Mouse (Mus musculus): ENCODE measurements at regions not wholly inside any gene's neighbourhood (a gene's known extent, or its start where the extent isn't known, plus 50 kb on each side); places are given as distances from the start of the nearest gene placed in this dataset.
"Not testable (repeated sequence)": the region's sequence is repeated elsewhere in the genome, so short reads cannot be mapped to it uniquely, and the experiment has no call there.

GRCm38 (mm10) chr14:46604886-46605531, 155.3 kb upstream of the Cdkn3 start:
- intact Hi-C loops (cut with DNase I) = no loop called here

GRCm38 (mm10) chr14:46604156-46604885, 156.0 kb upstream of the Cdkn3 start:
- intact Hi-C loops (cut with DNase I) = no loop called here
- no peak for DNase-seq

More at GRCm38 (mm10) chr14:46604886-46605531, 155.3 kb upstream of the Cdkn3 start:
- DNase-seq = no peak

DNA sequence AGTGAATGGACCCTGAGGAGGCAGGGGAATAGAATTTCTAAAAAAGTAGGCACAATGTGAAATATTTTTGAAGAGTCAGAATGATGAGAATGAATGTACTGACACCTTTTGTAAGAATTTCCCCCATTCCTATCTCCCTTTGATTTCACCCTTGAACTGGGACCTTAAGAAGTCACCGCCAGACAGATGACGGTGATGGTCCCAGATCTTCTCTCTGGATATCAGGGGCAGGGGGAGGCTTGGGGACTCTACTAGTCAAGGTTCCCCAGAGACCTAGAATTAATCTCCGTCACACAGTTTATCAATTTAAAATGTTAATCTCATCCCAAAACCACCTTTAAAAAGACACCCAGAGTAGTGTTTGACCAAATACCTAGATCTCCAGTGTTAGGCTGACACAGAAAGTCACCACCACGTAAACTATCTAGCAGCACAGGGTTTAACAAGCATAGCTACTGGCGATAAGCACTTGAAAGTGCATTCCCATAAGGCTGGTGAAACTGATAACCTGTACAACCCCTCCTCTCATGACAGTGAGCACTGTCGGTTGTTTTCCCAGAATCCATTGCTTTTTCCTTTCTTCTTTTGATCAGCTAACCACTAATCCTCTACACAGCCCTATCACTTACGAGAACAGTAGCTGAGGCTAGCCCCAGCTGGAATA, 163.5 kb upstream of the Cdkn3 start:
- DNase-seq = no peak
- intact Hi-C loops (cut with DNase I) = no loop called here

- intact Hi-C loops (cut with DNase I) = no loop called here
- DNase-seq = no peak
Observed at GRCm38 (mm10) chr14:46594151-46594550, 166.2 kb upstream of the Cdkn3 start.

DNA sequence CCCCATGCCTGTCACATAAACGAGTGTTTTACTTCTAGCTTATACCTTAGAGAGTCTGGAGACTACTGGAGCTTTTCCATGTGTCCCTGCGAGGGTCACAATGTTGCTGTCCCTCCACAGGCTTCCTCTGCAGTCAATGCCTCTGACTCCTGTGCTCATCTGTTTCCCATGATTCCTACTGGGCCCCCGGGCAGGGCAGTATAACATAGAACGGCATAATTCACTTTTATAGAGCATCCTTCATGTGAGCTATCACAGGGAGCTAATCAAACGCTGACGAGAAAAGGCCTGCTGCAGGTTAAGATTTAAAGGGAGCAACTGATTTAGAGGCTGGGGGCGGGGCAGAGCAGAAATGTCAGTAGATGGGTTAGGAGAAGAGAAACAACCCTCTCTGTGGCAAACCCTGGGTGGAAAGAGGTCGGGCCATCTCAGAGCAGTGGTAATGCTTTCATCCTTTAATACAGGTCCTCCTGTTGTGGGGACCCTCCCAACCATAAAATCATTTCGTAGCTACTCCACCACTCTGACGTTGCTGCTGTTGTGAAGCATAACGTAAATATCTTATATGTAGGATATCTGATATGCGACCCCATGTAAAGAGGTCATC, 168.5 kb upstream of the Cdkn3 start:
- no peak for DNase-seq
- intact Hi-C loops (cut with DNase I) = no loop called here

- intact Hi-C loops (cut with DNase I) = no loop called here
Observed at GRCm38 (mm10) chr14:46591211-46591610, 169.1 kb upstream of the Cdkn3 start.

DNA sequence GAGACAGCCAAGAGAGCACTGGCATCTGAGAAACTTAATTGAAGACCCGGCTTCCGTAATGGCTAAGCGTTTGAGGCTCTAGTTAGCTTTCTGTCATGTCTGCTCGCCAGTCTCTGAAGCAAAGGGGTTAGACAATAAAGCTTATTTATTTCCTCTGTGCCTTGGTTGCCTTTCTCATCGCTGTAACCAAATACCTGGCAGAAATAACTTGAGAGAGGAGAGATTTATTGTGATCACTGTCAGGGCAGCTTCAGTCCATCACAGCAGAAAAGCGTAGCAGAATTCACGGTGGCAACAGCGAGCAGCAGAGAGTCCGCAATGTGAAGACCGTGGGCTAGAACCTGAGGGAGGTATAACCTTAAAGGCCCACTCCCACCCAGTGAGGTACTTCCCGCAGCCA, 174.2 kb upstream of the Cdkn3 start:
- no peak for DNase-seq
- intact Hi-C loops (cut with DNase I) = no loop called here

More at GRCm38 (mm10) chr14:46591211-46591610, 169.1 kb upstream of the Cdkn3 start:
- DNase-seq = no peak

DNA sequence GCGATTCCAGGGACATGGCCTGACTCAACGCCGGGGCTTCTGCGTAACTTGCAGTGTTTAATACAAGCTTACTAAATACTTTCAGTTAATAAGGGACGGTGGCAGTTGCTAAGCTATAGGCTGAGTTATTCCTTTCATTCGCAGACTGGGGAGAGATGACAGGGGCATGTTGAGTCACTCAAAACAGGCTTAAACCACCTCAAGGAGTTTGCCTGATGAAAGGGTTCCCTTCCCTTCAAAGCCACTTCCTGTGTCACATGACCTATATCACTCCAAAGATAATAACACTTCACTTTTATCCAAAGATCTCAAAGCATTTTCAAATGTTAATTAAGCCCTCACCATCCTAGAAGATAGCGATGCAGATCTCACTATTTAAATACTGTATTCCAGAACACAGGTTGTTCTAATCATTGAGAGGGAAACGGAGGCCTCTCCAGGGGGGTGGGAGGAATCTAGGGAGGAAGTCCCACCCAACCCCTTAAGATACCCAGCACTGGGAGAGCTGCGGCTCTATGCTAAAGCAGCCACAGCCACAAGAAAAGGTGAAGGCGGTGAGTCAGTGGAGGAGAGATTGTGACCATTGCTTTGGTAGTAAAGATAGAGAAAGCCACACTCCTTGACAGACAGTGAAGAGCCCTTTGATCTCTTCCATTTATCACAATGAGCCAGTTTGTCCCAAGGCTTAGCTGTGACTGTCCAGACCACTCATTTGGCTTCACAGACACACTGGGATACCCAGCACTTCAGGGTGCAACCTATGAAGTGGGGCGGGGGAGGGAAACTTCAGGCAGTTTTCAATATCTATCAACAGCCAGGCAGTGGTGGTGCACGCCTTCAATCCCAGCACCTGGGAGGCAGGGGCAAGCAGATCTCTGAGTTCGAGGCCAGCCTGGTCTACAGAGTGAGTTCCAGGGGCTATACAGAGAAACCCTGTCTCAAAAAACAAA, 182.0 kb upstream of the Cdkn3 start:
- intact Hi-C loops (cut with DNase I) = no loop called here
- no peak for DNase-seq

DNA sequence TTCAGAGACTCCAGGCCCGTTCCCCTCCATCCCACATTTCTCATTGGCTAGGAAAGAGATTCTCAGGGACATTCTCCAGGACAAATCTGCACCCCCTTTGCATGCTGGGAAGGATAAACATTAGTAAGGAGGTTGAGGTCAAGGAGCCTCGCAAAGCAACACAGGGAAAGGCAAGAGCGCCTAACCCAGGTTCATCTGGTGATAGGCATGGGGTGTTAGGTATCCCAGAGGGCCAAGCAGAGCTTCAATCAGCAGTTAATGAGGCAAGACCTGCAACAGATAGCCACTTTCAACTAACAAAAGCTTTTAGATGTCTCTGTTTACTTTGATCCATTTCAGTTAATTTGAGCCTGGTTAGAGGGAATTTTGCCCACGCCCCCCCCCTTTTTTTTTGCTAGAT, 184.5 kb upstream of the Cdkn3 start:
- intact Hi-C loops (cut with DNase I) = no loop called here
- no peak for DNase-seq

DNA sequence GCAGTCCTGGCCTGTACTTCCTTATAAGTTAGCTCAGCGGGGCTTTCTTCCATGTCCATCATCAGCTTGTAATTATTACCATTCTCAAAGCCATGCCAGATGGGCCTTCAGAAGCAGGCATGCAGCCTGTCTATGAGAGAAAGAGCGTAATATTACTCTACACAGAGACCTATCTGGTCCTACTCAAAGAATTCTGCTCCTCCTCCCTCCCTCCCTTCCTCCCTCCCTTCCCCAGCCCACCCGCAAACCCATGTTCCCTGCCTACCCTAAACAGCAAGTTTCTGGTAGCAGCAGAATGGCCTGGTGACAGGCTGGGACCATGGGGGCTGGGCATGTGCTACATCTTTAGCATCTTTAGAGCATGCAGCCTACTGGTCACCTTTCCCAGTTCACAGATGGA, 184.9 kb upstream of the Cdkn3 start:
- DNase-seq = no peak
- intact Hi-C loops (cut with DNase I) = no loop called here

DNA sequence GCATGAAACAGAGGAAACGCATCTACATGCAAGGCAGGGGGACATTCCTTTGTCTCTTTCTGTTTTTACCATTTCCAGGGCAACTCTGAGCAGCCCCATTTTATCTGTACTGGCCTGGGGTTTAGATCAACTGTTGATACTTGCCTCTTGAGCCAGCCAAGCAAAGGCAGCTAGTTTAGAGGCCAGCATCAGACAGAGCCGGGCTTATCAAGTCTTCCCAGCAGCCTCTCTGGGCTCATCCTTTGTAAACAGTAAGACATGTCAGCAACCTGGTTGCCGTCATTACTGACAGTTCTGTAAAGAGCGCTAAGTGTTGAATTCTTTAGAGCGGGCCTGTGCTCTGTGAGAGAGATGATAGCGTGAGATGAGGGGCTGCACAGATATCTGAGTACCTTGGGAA, 182.9 kb upstream of the Bmp4 start:
- DNase-seq = no peak
- intact Hi-C loops (cut with DNase I) = no loop called here

DNA sequence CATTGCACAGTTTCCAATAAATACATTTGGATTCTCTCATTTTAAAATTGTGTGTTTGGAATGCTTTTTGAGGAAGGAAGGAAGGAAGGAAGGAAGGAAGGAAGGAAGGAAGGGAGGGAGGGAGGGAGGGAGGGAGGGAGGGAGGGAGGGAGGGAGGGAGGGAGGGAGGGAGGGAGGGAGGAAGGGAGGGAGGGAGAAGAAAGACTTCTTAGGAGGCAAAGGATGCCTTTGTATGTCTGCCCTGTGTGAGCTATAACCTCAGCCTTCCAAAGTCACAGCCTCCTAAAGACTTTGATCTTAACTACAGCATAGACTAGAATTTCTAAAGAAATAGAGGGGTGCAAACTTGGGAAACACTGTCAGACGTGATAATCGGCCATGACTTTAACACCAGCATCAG, 182.5 kb upstream of the Bmp4 start:
- intact Hi-C loops (cut with DNase I) = not testable (repeated sequence)

GRCm38 (mm10) chr14:46571841-46572240, 181.4 kb upstream of the Bmp4 start:
- DNase-seq = no peak
- intact Hi-C loops (cut with DNase I) = no loop called here

More for the DNA sequence above, 182.5 kb upstream of the Bmp4 start:
- DNase-seq = not testable (repeated sequence)

DNA sequence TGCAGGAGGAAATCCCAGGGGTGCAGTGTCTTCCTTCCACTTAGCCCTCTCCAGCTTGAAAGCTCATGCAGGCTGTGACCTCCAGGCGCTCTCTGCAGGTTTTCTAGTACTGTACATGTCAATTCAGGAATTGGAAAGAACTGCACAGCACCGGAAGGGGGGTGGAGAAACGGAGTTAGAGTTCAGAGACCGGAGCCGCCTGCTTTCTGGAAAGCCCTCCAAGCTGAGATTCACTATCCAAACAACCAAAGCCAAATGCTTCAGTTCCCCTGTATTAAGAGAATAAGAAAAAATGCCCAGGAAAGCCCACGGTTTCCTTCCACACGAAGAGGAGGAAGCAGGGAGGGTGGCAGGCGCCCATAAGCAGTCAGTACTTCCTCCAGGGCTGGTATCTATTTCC, 178.8 kb upstream of the Bmp4 start:
- intact Hi-C loops (cut with DNase I) = loop anchor here (2.0 to 10.0 kb wide), 3 partner anchors 133 to 694 kb away; no protein-coding TSS in a partner anchor
- no peak for DNase-seq

GRCm38 (mm10) chr14:46567411-46567780, 176.9 kb upstream of the Bmp4 start:
- intact Hi-C loops (cut with DNase I) = loop anchor here (5.0 to 10.0 kb wide), 2 partner anchors 135 to 693 kb away; no protein-coding TSS in a partner anchor
- DNase-seq = no peak

GRCm38 (mm10) chr14:46566681-46567410, 176.4 kb upstream of the Bmp4 start:
- intact Hi-C loops (cut with DNase I) = loop anchor here (5.0 to 10.0 kb wide), 2 partner anchors 135 to 692 kb away; no protein-coding TSS in a partner anchor
- no peak for DNase-seq

DNA sequence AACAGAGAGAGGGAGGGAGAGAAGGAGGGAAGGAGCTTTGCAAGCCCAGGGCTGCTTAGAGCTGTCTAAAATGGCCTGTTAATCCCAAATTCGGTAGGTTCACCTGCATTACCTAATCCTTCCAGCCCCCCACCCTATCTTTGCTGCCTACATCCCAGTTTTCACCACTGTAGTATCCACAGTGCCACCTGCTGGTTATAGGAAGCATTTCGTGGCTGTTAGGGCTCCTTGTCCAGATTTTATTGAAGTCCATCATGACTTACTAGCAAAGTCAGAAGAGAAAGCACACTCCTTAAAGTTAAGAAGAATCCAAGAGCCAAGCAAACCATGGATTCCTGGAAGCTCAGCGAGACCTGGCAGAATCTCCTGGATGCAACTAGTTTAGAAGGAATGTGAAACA, 174.5 kb upstream of the Bmp4 start:
- intact Hi-C loops (cut with DNase I) = loop anchor here (1.0 to 10.0 kb wide), 4 partner anchors 137 to 690 kb away; no protein-coding TSS in a partner anchor
- DNase-seq = peak; percentile 48 to 57

GRCm38 (mm10) chr14:46562016-46562415, 171.5 kb upstream of the Bmp4 start:
- intact Hi-C loops (cut with DNase I) = loop anchor here (5.0 to 10.0 kb wide), 2 partner anchors 175 to 687 kb away; no protein-coding TSS in a partner anchor
- no peak for DNase-seq

DNA sequence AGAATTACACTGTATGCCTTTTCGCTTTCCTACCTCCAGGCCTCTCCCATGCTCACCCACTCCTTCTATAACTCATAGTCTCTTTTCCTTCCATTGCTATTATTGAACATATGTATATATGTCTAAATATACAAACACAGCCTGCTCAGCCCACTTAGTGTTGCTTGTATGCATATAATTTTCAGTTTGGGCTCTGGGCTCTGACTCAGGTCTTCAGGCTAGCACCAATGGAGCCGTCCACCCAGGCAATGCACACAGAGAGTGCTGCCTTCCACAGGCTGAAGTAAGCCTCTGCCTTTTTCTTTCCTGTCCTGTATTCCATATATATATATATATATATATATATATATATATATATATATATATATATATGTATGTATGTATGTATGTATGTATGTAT, 162.8 kb upstream of the Bmp4 start:
- intact Hi-C loops (cut with DNase I) = no loop called here
- DNase-seq = no peak
